Mouse (Mus musculus) hindbrain, embryonic 16.5 days (tissue): Measurements from ENCODE around the gene Pacsin1. TPM values are rescaled to one million over a fixed set of nuclear protein-coding genes. Genes with fewer than 3 reads are reported as not detected.

Source experiments
- ATAC-seq: fragments of 200-750 bp; cut with Nextera tagmentation; 2 replicates; pipeline ENCODE4 v1.8.0; 2017; ENCODE audit warnings: moderate TSS enrichment, moderate library complexity
- H3K27ac ChIP-seq: fragments of 300-500 bp; sonication (generic); 2 replicates; pipeline ENCODE4 v1.5.1; 2014; ENCODE audit warnings: low read depth, mild to moderate bottlenecking, control low read depth, low read length, moderate library complexity
- H3K27me3 ChIP-seq: fragments of 300-500 bp; sonication (generic); replicated peaks from 2 replicates; pipeline ENCODE4 v1.6.1; 2014; ENCODE audit warnings: low read length; ENCODE audit not compliant: control insufficient read depth, insufficient read depth
- H3K36me3 ChIP-seq: fragments of 300-500 bp; sonication (generic); 2 replicates; pipeline ENCODE4 v1.6.1; 2014; ENCODE audit warnings: mild to moderate bottlenecking, low read length, moderate library complexity, mixed read lengths; ENCODE audit not compliant: control insufficient read depth, insufficient read depth
- H3K4me1 ChIP-seq: fragments of 300-500 bp; sonication (generic); 2 replicates; pipeline ENCODE4 v1.6.1; 2014; ENCODE audit warnings: low read depth, low read length; ENCODE audit not compliant: control insufficient read depth, insufficient read depth
- H3K4me2 ChIP-seq: fragments of 300-500 bp; sonication (generic); 2 replicates; pipeline ENCODE4 v1.6.1; 2014; ENCODE audit warnings: mild to moderate bottlenecking, low read length, control low read depth, moderate library complexity
- H3K4me3 ChIP-seq: fragments of 300-500 bp; sonication (generic); 2 replicates; pipeline ENCODE4 v1.5.1; 2014; ENCODE audit warnings: mild to moderate bottlenecking, low read length, control low read depth, moderate library complexity
- H3K9ac ChIP-seq: fragments of 300-500 bp; sonication (generic); 2 replicates; pipeline ENCODE4 v1.6.1; 2014; ENCODE audit warnings: low read depth, mild to moderate bottlenecking, control low read depth, low read length, moderate library complexity
- H3K9me3 ChIP-seq: fragments of 300-500 bp; sonication (generic); 2 replicates; pipeline ENCODE4 v1.6.1; 2014; ENCODE audit warnings: mild to moderate bottlenecking, low read length, moderate library complexity; ENCODE audit not compliant: control insufficient read depth
- WGBS: fragments of 180-500 bp; shearing (Covaris S2); extraction: QIAGEN DNeasy Blood & Tissue Kit; methylation state at CpG from one replicate; pipeline ENCODE4 v1.1.7; 2014; 5-methylcytosine and 5-hydroxymethylcytosine counted together
- polyA plus RNA-seq: library from polyadenylated mRNA; unstranded; fragments of >200 nt; fragmentation: Nextera tagmentation; extraction: Ambion mirVana; gene quantifications from 2 replicates; pipeline ENCODE4 v1.2.1, GENCODE M21; 2015

Gene Pacsin1
- polyA plus RNA-seq, result 67.0 and 77.9 TPM in 2 replicates

DNA sequence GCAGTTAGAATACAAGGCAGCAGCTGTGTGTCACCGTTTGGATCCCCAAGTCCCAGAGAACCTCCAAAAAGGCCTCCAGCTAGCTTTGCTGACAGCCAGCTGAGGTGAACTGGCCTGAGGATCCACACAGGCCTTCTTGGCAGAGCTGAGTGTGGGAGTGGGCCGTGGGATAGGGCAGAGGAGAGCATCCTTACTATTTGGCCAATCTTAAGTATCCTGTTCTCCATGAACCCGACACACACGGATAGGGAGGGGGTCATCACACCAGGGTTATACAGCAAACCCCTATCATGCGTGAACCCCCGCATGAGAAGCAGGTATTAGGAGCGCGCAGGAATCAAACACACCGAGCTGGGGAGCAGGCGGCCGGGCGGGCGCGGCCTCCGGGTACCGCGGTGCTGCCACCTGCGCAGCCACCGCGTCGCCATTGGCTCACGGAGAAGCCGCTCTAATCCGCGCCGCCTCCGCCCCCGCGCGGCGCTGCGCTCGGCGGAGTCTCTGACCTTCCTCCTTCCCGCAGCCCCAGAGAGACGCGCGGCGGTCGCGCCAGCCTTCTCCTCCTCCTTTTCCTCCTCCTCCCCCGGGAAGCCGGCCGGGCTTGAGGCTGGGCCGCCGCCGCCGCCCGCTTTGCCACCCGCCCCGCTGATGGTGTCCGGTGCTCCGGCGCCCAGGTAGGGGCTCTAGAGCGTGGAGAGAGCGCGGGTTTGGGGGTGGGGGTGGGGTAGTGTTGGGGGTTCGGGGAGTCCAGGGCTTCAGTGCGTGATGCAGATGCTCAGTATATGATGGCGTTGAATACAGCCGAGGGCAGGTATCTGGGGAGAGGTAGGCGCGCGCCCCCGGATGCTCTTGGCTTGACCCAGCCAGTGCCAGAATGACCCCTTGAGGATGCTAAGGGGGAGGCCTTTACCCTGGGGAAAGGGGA, at the start of gene Pacsin1:
Gene Pacsin1 (plus strand): TSS at position 421 of the 922 bp plus-strand sequence.
- Histone ChIP-seq H3K9me3 (no peaks in the 10 kb centered on the region), H3K9ac (peak within 1 kb of the TSS; percentile 87), H3K4me1 (peaks cover 15% of the 10 kb centered on the region), H3K27me3 (no peaks in the 10 kb centered on the region), H3K4me2 (peak within 1 kb of the TSS; percentile 75), H3K27ac (peak within 1 kb of the TSS; percentile 77), H3K36me3 (no peaks in the 10 kb centered on the region), H3K4me3 (peak within 1 kb of the TSS; percentile 71)
- peak; percentile 90 for ATAC-seq
- WGBS, result 2% methylated on average over 63 of the region's 65 CpGs

DNA sequence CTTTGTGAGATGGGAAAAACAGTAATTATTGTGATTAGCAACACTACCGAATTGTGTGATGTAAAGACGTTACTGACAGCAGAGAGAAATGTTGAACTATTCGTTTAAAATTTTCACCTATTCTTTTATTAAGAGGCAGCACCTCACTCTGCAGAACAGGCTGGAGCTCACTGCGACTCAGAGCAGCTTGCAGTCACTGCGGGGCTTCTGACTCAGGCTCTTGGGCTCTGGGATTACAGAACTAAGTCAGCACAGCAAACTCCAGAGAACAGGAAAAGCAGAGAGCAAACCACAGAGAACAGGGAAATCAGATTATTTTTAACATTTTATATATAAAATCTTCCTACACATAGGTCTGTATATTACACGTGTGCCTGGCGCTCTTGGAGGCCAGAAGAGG, 45.7 kb upstream of the Pacsin1 start:
- Histone ChIP-seq H3K27me3 (no peaks in the 10 kb centered on the region), H3K4me2 (no peak overlapping the region)

DNA sequence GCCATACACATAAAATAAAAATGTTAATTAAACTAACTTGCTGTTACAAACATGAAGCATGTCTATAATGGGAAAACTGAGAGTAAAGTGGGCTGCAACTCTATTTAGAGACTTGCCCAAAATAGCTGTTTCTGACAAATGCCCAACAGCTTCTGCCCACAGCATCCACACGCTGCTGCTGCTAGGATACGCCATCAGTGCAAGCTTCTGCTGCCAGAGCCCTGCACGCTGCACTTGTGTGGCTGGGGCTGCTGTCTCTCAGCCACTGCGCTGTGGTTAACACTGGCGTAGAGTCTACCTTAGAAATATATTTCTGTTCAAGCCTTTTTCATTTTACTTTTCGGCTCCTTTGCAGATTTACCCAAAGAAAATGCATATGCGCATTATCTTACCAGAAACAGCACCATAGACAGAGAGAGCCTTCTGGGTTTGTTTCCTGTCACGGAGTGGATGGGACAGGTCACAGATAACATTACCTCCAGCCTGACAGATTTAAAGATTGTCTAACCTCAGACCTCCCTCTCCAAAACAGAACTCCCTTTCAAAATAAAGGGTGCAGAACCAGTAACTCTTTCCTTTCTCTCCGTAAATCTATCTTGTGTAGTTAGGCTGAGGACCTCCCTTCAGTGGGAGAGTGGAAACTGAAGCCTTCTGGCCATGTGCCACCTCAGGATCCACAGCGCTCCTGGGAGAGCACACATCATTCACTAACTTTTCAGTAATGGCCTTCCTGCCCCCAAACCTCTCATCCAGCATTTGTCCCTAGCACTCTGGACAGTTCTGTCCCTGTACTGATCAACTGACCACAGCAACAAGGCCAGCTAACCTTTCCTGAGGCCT, 44.4 kb upstream of the Pacsin1 start:
- WGBS, result 64% methylated on average over 10 of the region's 10 CpGs
- Histone ChIP-seq H3K4me1 (peaks cover 30% of the 10 kb centered on the region), H3K4me2 (no peak overlapping the region), H3K36me3 (no peaks in the 10 kb centered on the region), H3K27ac (no peak overlapping the region; the same call in 1 of the 2 replicates), H3K9ac (peak overlapping the region; percentile 8; the same call in 1 of the 2 replicates), H3K27me3 (no peaks in the 10 kb centered on the region), H3K9me3 (no peaks in the 10 kb centered on the region), H3K4me3 (no peak overlapping the region)
- no peak for ATAC-seq

More for the DNA sequence above, 45.7 kb upstream of the Pacsin1 start:
- 83% methylated on average over 7 of the region's 7 CpGs for WGBS
- no peaks in the 10 kb centered on the region for H3K9me3 ChIP-seq
- no peak for ATAC-seq
- H3K36me3 ChIP-seq, result no peaks in the 10 kb centered on the region
- H3K4me1 ChIP-seq, result peaks cover 30% of the 10 kb centered on the region
- no peak overlapping the region for H3K27ac ChIP-seq
- no peak overlapping the region for H3K4me3 ChIP-seq
- no peak overlapping the region for H3K9ac ChIP-seq

DNA sequence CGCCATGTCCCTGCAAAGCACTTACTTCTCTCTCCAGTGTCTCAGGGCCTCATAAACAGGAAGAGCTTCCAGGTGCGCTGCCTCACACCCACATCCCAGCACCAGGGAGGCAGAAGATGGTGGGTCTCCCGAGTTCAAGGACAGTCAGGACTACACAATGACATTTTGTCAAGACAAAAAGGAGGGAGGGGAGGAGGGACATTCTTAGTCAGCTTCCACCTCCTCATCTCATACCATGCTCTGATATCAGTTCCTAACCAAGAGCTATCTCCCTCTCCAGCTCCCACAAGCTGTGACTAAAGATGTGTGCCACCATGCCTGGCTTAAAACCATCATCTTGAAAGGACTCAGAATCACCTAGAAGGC, 43.8 kb upstream of the Pacsin1 start:
- Histone ChIP-seq H3K4me1 (peaks cover 30% of the 10 kb centered on the region), H3K4me3 (no peak overlapping the region), H3K27ac (0 out of 2 replicates have a peak overlapping the region, but pooled peaks have one; percentile 10), H3K9me3 (no peaks in the 10 kb centered on the region), H3K36me3 (no peaks in the 10 kb centered on the region), H3K27me3 (no peaks in the 10 kb centered on the region), H3K4me2 (no peak overlapping the region), H3K9ac (peak overlapping the region; percentile 8; the same call in 1 of the 2 replicates)
- ATAC-seq, result no peak
- WGBS, result 59% methylated on average over 3 of the region's 3 CpGs

DNA sequence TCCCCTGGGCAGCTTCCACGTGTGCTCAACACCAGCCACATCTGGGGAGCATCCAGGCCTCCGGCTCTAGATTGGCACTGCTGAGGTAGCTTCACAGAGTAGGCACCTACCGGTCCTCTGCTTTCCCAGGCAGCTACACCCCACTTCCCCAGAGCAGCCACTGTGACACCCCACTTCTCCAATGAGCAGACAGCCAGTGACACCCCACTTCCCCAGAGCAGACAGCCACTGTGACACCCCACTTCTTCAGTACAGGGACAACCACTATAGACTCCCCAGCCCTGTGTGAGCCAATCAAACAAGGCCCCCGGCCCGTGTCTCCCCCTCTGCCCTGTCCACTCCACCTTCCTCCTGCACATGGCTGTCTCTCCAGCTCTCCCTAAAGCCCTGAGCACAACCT, 43.3 kb upstream of the Pacsin1 start:
- 79% methylated on average over 5 of the region's 5 CpGs for WGBS
- Histone ChIP-seq H3K9ac (no peak overlapping the region), H3K4me2 (no peak overlapping the region), H3K4me1 (peaks cover 30% of the 10 kb centered on the region), H3K36me3 (no peaks in the 10 kb centered on the region), H3K4me3 (no peak overlapping the region), H3K27ac (no peak overlapping the region), H3K27me3 (no peaks in the 10 kb centered on the region), H3K9me3 (no peaks in the 10 kb centered on the region)
- ATAC-seq, result no peak

DNA sequence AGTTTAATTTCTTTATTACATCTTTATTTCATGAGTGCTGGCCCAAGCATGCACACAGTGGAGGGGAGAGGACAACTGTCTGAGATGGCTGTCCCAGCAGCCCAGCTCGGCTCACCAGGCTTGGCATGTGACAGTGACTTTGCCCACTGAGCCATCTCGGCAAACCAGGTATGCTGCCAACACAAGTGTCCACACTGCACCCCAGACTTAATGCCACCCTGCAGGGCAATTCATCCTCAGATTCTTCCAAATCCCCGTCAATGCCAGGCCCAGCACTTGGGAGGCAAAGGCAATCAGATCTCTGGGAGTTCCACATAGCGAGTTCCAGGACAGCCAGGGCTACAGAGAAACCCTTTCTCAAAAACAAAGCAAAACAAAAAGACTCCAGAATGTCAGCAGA, 42.3 kb upstream of the Pacsin1 start:
- Histone ChIP-seq H3K4me1 (peaks cover 30% of the 10 kb centered on the region), H3K4me3 (no peak overlapping the region), H3K4me2 (no peak overlapping the region), H3K36me3 (no peaks in the 10 kb centered on the region), H3K27ac (no peak overlapping the region), H3K9me3 (no peaks in the 10 kb centered on the region), H3K27me3 (no peaks in the 10 kb centered on the region), H3K9ac (no peak overlapping the region)
- ATAC-seq, result no peak
- 52% methylated on average over 4 of the region's 4 CpGs for WGBS

DNA sequence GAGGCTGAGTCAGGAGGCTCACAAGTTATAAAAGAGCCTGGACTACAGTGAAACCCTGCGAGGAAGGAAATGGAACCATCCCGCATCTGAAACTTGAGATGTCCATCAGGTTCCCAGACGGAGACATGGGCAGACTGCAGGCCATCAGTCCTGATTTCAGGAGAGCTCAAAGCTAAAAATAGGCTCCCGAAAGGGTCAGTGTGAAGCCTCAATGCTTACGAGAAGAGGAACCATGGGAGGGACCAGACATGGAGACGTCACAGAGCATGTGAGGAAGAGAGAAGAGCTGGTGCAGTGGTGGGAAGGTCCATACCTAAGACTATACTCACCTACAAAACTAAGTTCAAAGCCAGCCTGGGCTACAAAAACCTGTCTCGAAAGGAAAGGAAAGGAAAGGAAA, 39.9 kb upstream of the Pacsin1 start:
- WGBS, result 85% methylated on average over 7 of the region's 7 CpGs
- Histone ChIP-seq H3K9ac (no peak overlapping the region), H3K36me3 (0 out of 2 replicates have a peak, but pooled peaks cover 2% of the 10 kb centered on the region), H3K4me3 (no peak overlapping the region), H3K27me3 (no peaks in the 10 kb centered on the region), H3K4me1 (peaks cover 43% of the 10 kb centered on the region), H3K27ac (no peak overlapping the region), H3K4me2 (no peak overlapping the region), H3K9me3 (no peaks in the 10 kb centered on the region)
- ATAC-seq, result no peak

DNA sequence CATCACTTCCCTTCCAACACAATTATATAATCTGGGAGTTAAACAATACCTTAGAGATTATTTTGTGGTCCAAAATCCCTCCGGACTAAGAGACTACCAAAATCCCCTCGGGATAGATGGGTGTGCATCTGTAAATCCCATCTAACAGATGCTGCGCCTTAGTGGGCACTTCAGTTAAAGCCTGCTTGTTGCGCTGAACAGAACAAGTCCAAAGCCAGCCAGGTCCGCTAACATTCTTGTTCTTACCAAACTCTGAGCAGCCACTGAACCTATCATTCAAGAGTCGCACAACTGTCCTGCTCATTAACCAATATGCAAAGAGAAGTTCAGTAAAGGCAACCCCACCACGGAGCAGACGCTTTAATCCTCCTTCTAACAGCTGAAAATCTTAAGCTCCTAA, 34.1 kb upstream of the Pacsin1 start:
- H3K4me2 ChIP-seq, result peak overlapping the region; percentile 81
- peak overlapping the region; percentile 99 for H3K9ac ChIP-seq
- 18% methylated on average over 8 of the region's 8 CpGs for whole genome bisulfite sequencing
- no peak for ATAC-seq
- no peaks in the 10 kb centered on the region for H3K27me3 ChIP-seq
- 0 out of 2 replicates have a peak, but pooled peaks cover 2% of the 10 kb centered on the region for H3K36me3 ChIP-seq
- H3K27ac ChIP-seq, result peak overlapping the region; percentile 60
- H3K9me3 ChIP-seq, result no peaks in the 10 kb centered on the region
- peak overlapping the region; percentile 97 for H3K4me3 ChIP-seq
- H3K4me1 ChIP-seq, result peaks cover 30% of the 10 kb centered on the region
